Mouse (Mus musculus) heart, embryonic 11.5 days (tissue): Measurements from ENCODE around the gene Atg7. TPM values are rescaled to one million over a fixed set of nuclear protein-coding genes. Genes with fewer than 3 reads are reported as not detected.
A peak's percentile ranks its signal among the peaks of the same experiment; 100 is the strongest.

ENCODE experiments used
- ATAC-seq: fragments of 200-750 bp; cut with Nextera tagmentation; replicated peaks from 2 replicates; pipeline ENCODE4 v1.8.0; 2017; ENCODE audit warnings: moderate library complexity; ENCODE audit not compliant: insufficient number of reproducible peaks, low FRiP score, low TSS enrichment
- H3K27ac ChIP-seq: fragments of 300-500 bp; sonication (generic); 2 replicates; pipeline ENCODE4 v1.5.1; 2014; ENCODE audit warnings: mild to moderate bottlenecking, low read depth, low read length
- H3K27me3 ChIP-seq: fragments of 300-500 bp; sonication (generic); 2 replicates; pipeline ENCODE4 v1.6.1; 2014; ENCODE audit warnings: mild to moderate bottlenecking, low read length, mixed read lengths; ENCODE audit not compliant: control insufficient read depth, insufficient read depth
- H3K36me3 ChIP-seq: fragments of 300-500 bp; sonication (generic); 2 replicates; pipeline ENCODE4 v1.6.1; 2014; ENCODE audit warnings: mild to moderate bottlenecking, low read length, moderate library complexity, mixed read lengths; ENCODE audit not compliant: control insufficient read depth, insufficient read depth
- H3K4me1 ChIP-seq: fragments of 300-500 bp; sonication (generic); 2 replicates; pipeline ENCODE4 v1.6.1; 2014; ENCODE audit warnings: low read length; ENCODE audit not compliant: control insufficient read depth, insufficient read depth
- H3K4me2 ChIP-seq: fragments of 300-500 bp; sonication (generic); 2 replicates; pipeline ENCODE4 v1.6.1; 2014; ENCODE audit warnings: mild to moderate bottlenecking, moderate library complexity
- H3K4me3 ChIP-seq: fragments of 300-500 bp; sonication (generic); 2 replicates; pipeline ENCODE4 v1.5.1; 2014; ENCODE audit warnings: low read depth, low read length
- H3K9ac ChIP-seq: fragments of 300-500 bp; sonication (generic); 2 replicates; pipeline ENCODE4 v1.6.1; 2014; ENCODE audit warnings: mild to moderate bottlenecking, low read depth, low read length, moderate library complexity
- H3K9me3 ChIP-seq: fragments of 300-500 bp; sonication (generic); replicated peaks from 2 replicates; pipeline ENCODE4 v1.6.1; 2016; ENCODE audit warnings: low read length; ENCODE audit not compliant: control insufficient read depth
- WGBS: fragments of 180-500 bp; shearing (Covaris S2); extraction: QIAGEN DNeasy Blood & Tissue Kit; methylation state at CpG from one replicate; pipeline ENCODE4 v1.1.7; 2014; ENCODE audit not compliant: insufficient replicate concordance; 5-methylcytosine and 5-hydroxymethylcytosine counted together
- polyA plus RNA-seq: library from polyadenylated mRNA; unstranded; fragments of >200 nt; fragmentation: Nextera tagmentation; extraction: Ambion mirVana; gene quantifications from 2 replicates; pipeline ENCODE4 v1.2.1, GENCODE M21; 2014

Atg7 gene
- polyA plus RNA-seq, 1 experiment from 2014 or later, result 16.9 TPM

GRCm38 (mm10) chr6:114733681-114734080 lies 90.8 kb downstream of the Atg7 start:
- 75% methylated on average over 3 of the region's 3 CpGs for WGBS
- H3K9me3 ChIP-seq, result no peaks in the 10 kb centered on the region
- H3K4me3 ChIP-seq, result no peak overlapping the region
- ATAC-seq, result no peak
- H3K27me3 ChIP-seq, result no peaks in the 10 kb centered on the region
- H3K27ac ChIP-seq, result no peak overlapping the region
- peaks cover 5% of the 10 kb centered on the region; the same call in 1 of the 2 replicates for H3K4me1 ChIP-seq
- no peaks in the 10 kb centered on the region for H3K36me3 ChIP-seq
- no peak overlapping the region for H3K4me2 ChIP-seq
- H3K9ac ChIP-seq, result no peak overlapping the region

- 80% methylated on average over 3 of the region's 3 CpGs for WGBS
- Histone ChIP-seq H3K9me3 (no peaks in the 10 kb centered on the region), H3K36me3 (no peaks in the 10 kb centered on the region), H3K9ac (no peak overlapping the region), H3K4me1 (peaks cover 5% of the 10 kb centered on the region; the same call in 1 of the 2 replicates), H3K4me2 (no peak overlapping the region), H3K27ac (no peak overlapping the region), H3K27me3 (no peaks in the 10 kb centered on the region), H3K4me3 (no peak overlapping the region)
- ATAC-seq, result no peak
These were observed 92.2 kb downstream of the Atg7 start for GRCm38 (mm10) chr6:114735054-114735453.

- Histone ChIP-seq H3K36me3 (no peaks in the 10 kb centered on the region), H3K4me1 (peaks cover 5% of the 10 kb centered on the region; the same call in 1 of the 2 replicates), H3K27ac (no peak overlapping the region), H3K4me3 (no peak overlapping the region), H3K27me3 (no peaks in the 10 kb centered on the region), H3K9ac (no peak overlapping the region), H3K9me3 (no peaks in the 10 kb centered on the region), H3K4me2 (no peak overlapping the region)
- 85% methylated on average over 9 of the region's 9 CpGs for WGBS
- ATAC-seq, result no peak
These were observed 93.5 kb downstream of the Atg7 start for GRCm38 (mm10) chr6:114736355-114736754.

- no peak for ATAC-seq
- no peaks in the 10 kb centered on the region for H3K9me3 ChIP-seq
- H3K4me2 ChIP-seq, result no peak overlapping the region
- H3K9ac ChIP-seq, result no peak overlapping the region
- no peaks in the 10 kb centered on the region for H3K27me3 ChIP-seq
- peaks cover 5% of the 10 kb centered on the region; the same call in 1 of the 2 replicates for H3K4me1 ChIP-seq
- H3K27ac ChIP-seq, result no peak overlapping the region
- H3K4me3 ChIP-seq, result no peak overlapping the region
- WGBS, result 84% methylated on average over 11 of the region's 11 CpGs
- H3K36me3 ChIP-seq, result no peaks in the 10 kb centered on the region
These were observed 94.3 kb downstream of the Atg7 start for GRCm38 (mm10) chr6:114737181-114737580.

- Histone ChIP-seq H3K36me3 (no peaks in the 10 kb centered on the region), H3K9ac (peak overlapping the region; percentile 67), H3K9me3 (no peaks in the 10 kb centered on the region), H3K27ac (no peak overlapping the region), H3K27me3 (no peaks in the 10 kb centered on the region), H3K4me3 (peak overlapping the region; percentile 43), H3K4me2 (peak overlapping the region; percentile 79), H3K4me1 (peaks cover 5% of the 10 kb centered on the region; the same call in 1 of the 2 replicates)
- 12% methylated on average over 46 of the region's 46 CpGs for WGBS
- no peak for ATAC-seq
These were observed 95.2 kb downstream of the Atg7 start for GRCm38 (mm10) chr6:114737931-114738759.

- H3K27ac ChIP-seq, result no peak overlapping the region
These were observed 95.8 kb downstream of the Atg7 start for GRCm38 (mm10) chr6:114738760-114739112.

GRCm38 (mm10) chr6:114742209-114743003 lies 99.5 kb downstream of the Atg7 start:
- H3K4me2 ChIP-seq, result no peak overlapping the region
- no peak overlapping the region for H3K4me3 ChIP-seq
- no peak for ATAC-seq
- no peaks in the 10 kb centered on the region for H3K36me3 ChIP-seq
- no peak overlapping the region for H3K27ac ChIP-seq
- no peaks in the 10 kb centered on the region for H3K27me3 ChIP-seq
- H3K9ac ChIP-seq, result no peak overlapping the region
- H3K9me3 ChIP-seq, result no peaks in the 10 kb centered on the region
- WGBS, result 83% methylated on average over 12 of the region's 12 CpGs
- peaks cover 5% of the 10 kb centered on the region; the same call in 1 of the 2 replicates for H3K4me1 ChIP-seq

More at GRCm38 (mm10) chr6:114738760-114739112, 95.8 kb downstream of the Atg7 start:
- Histone ChIP-seq H3K9ac (peak overlapping the region; percentile 67), H3K4me1 (peaks cover 5% of the 10 kb centered on the region; the same call in 1 of the 2 replicates), H3K9me3 (no peaks in the 10 kb centered on the region), H3K4me3 (peak overlapping the region; percentile 43; the same call in 1 of the 2 replicates), H3K4me2 (peak overlapping the region; percentile 79), H3K27me3 (no peaks in the 10 kb centered on the region), H3K36me3 (no peaks in the 10 kb centered on the region)
- WGBS, result 83% methylated on average over 4 of the region's 4 CpGs
- ATAC-seq, result no peak

GRCm38 (mm10) chr6:114743126-114743525 lies 100.2 kb downstream of the Atg7 start:
- Histone ChIP-seq H3K9me3 (no peaks in the 10 kb centered on the region), H3K27ac (no peak overlapping the region), H3K36me3 (no peaks in the 10 kb centered on the region), H3K4me2 (no peak overlapping the region), H3K27me3 (no peaks in the 10 kb centered on the region), H3K4me1 (0 out of 2 replicates have a peak, but pooled peaks cover 2% of the 10 kb centered on the region), H3K4me3 (no peak overlapping the region), H3K9ac (no peak overlapping the region)
- WGBS, result 88% methylated on average over 8 of the region's 8 CpGs
- no peak for ATAC-seq
